Mouse (Mus musculus): ENCODE measurements around the gene 4933430I17Rik.

4933430I17Rik gene

DNA sequence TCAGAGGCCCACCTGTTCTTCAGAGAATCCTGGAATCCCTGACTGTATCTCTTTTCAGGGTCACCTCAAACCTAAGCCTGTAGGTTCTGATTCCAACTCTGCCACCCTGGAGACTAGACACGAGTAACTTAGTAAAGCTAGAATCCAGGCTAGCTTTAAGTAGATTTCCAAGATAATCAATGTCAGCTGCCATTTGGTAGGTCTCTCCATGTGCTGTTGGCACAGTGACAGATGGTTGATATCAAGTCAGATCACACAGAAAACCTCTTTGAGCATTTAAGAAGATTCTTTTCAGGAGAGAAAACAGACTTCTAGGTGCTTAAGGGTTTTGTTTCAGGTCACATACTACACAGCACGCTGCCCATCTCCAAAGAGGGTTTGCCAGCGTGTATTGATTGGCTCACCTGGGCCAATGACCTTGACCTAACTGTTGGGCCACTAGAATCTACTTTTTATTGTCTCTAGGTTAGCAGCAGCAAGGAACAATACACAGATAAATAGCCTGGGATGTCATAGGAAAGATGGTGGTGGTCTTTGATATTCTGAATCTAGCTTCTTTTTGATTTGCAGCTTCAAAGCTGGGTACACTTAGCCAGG, 21.7 kb upstream of the 4933430I17Rik start, which contains the start of gene Hdhd3:
Gene Hdhd3 (minus strand): TSS at position 94 of the 597 bp plus-strand sequence.
- no peak for DNase-seq (ENCODE audit: low spot score in 2 of 2)

DNA sequence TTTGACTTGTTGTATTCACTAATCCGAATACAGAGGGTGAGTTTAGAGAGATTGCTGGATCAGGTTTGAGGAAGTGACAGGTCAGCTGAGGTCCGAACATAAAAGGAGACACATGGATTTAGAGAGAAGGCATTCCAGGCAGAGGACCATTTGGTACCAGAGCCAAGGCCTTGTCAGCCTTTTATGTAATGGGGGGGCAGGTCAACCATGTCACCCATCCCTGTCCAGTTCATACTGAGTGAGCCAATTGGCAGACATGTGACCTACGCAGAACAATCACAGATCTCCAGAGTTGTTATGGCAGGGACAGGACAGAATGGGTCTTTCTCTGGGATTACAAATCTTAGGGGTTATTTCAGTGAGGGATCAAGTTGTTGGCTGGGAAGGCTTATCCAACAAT, 19.2 kb upstream of the 4933430I17Rik start:
- DNase-seq (ENCODE audit: low spot score in 2 of 2), result no peak

DNA sequence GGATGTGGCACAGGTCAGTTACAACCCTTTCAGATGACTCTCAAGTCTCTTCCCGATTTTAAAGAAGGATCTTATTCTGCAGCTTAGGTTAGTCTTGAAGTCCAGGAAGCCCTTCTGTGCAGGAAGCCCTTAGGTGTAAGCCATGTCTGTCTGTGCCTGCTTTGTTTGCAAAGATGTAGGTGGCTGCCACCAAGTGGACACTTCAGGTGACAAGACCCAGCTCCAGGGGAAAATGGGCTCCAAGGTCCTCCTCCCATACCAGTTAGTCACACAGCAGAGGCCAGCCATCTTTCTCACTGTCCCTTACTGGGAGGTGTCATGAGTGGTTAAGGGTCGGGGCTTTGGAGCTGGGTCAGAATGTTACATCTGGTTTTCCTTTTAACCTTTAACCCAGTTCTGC, 18.4 kb upstream of the 4933430I17Rik start:
- peak; percentile 39 to 51 for DNase-seq (ENCODE audit: low spot score in 2 of 2)

DNA sequence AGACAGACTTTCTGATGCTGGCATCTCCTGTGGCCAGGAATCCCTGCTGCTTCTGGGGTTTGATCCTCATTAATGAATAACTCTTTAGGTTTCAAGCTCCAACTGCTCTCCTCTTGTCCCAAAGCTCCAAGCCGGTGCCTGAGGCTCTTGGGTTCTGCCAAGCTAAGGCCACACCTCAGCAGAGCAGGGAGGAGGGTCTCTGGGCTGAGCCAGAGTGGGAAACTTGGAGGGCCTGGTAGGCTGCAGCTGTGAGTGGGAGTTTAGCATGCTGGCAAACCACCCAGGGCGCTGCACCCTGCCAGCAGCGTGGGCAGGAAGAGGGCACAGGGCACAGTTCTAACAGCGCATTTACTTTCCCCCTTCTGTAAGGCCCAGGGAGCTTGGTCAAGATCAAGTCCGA, 16.3 kb upstream of the 4933430I17Rik start:
- DNase-seq (ENCODE audit: low spot score in 2 of 2), result no peak

DNA sequence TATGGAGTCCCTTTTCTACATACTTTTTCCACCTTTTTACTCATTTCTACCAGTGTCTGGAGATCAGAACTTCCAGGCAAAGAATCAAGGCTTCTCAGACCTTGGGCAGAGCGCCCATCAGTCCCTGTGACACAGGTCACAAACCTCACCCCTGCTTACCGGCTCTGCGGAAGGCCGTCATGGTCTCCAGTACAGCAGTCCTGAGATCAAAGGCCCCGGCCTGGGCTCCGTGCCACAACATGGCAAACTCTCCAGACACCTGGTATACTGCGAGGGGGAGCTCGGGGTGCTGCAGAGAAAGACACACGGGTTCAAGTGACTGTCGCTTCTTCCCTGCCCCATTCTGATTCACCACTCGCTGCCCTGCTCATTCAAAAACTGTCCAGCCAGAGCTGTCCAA, 15.2 kb upstream of the 4933430I17Rik start:
- no peak for DNase-seq (ENCODE audit: low spot score in 2 of 2)

DNA sequence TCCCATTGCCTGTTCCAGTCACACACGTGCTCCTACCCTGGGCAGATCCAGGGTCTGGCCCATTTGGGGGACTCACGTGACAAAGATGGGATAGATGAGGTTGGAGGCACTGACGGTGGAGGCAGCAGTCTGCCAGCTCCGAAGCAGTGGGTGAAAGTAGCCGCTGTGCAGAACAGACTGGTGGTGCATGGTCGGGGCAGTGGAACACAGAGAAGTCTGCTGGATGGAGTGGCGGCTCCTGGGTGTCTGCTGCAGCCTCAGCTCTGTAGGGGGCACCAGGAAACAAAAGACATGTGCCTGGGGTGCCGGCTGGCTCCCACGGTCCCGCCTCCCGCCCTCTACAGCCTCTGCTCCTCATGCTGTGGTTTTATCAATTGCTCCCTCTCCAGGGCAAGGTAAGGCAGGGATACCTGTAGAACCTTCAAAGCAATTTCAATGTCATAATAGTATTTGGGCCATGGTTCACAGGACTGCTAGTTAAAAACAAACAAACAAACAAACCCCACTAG, 11.1 kb upstream of the 4933430I17Rik start:
- no peak for DNase-seq (ENCODE audit: low spot score in 2 of 2)

DNA sequence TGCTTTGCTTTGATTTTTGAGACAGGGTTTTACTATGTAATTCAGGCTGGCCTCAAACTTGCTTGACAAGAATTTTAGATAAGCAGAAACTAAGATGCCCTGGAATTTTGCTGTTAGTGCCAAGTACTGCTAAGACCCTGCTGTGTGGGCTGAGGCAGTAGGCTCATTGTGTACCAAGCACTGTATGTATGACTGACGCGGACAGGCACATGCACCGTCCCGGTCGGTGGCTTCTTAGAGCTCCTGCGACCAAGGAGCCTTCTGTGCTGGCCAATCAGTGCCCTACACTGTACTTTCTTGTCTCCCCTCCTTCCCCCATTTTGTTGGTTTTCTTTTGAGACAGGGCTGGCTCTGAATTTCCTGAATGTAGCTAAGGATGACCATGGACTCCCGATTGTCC, 10.2 kb upstream of the 4933430I17Rik start:
- no peak for DNase-seq (ENCODE audit: low spot score in 2 of 2)

DNA sequence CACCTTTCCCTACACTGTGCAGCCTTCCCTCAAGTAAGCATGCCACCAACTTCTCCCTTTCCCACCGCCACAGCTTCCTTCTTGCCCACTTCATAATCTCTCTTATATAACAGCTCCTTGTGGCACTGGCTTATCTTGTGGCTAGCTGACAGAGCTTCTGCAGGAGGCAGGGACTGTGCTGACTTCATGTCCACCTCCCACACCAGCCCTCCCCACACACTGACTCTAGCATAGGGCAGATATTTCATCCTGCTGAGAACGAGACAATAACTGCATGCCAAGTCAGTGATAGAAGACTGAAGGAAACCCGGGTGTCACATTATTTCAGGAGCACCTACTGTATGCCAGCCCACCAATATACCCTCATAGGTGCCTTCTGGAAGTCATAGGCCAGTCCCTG, 9.7 kb upstream of the 4933430I17Rik start:
- no peak for DNase-seq (ENCODE audit: low spot score in 2 of 2)

DNA sequence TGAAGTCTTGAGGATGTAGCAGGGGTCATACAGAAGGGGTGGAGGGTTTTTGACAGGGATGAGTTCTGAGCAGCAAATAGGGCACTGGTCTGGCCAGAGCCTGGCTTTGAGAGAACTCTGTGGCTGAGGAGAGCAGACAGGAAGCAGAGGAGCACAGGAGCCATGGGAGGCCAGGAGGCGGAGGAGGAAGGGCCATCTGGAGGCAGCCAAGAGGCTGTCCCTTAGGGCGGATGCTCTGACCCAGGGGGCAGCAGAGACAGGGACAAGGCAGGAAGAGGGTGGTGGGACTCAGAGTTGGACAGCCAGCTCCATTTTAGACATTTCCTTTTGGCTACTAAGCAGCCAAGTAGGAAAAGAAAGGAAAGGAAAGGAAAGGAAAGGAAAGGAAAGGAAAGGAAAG, 9.1 kb upstream of the 4933430I17Rik start:
- DNase-seq (ENCODE audit: low spot score in 2 of 2), result no peak

DNA sequence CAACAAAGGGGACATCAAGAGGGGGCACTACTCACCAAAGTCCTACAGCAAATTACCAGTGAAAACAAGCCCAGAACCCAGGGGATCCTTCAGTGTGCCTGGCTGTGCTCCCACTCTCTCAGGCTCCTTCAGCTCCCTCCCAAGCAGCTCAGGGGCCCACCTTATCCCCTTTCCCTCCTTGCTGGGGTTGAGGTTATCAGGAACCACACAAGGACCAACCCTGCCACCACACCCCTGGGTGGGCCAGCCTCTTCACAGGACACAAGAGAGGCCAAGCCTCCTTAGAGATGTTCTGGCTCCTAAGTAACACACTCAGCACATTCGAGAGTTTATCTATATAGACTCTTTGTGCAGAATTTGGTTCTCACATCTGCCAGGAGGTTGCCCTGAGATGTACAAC, 8.6 kb upstream of the 4933430I17Rik start:
- no peak for DNase-seq (ENCODE audit: low spot score in 2 of 2)

DNA sequence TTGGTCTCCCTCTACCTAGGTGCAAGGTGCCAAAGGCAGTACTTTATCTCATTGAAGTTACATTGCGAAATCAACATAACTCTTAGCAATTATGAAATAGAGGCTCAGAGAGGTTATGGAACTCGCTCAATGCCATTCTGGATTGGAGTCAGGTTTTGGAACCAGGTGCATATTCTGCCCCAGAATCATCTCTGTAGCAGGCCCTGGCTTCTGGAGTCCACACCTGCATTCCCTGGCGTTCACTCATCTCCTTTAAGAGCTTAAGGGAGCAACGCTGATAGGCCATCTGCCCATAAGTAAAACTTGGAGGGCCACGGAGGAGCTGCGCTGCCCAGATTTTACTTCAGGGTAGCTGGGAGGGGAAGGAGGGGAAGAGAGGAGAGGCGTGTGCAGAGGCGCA, 8.1 kb upstream of the 4933430I17Rik start:
- DNase-seq (ENCODE audit: low spot score in 2 of 2), result no peak

DNA sequence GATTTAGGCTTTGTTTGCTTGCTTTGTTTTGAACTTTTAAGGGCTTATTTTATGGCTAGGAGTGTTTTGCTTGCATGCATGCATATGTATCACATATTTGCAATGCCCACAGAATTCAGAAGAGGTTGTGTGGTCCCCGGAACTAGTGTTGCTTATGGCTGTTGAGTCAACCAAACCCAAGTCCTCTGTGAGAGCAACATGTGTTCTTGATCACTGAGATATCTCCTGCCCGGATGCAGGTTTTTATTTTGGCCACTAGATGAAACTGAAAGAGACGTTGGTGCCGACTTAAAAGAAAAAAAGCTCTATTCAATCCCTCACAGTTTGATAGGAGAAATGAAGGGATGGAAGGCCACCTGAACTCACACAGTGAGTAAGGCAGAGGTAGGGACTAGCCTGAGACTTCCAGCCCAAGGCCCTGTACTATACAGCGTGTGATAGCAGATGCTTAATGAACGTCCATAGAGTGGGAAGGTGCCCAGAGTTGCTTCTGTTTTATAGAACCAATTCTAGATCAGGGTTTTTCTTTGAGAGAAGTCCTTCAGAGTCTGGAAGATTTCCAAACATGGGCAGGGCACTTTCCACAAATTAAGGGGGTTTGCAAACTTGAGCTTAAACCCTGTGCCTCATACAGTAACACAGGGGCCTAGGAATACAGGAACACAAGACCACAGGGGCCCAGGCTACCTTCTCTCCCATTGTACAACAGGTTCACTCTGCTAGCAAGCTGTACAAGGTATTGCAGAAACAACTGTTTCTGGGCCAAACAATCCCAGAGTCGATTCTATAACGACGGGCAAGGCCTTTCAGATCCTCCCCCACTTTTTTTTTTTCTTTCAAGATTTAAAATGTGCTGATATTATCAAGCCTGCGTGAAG, 7.4 kb upstream of the 4933430I17Rik start:
- no peak for DNase-seq (ENCODE audit: low spot score in 2 of 2)

DNA sequence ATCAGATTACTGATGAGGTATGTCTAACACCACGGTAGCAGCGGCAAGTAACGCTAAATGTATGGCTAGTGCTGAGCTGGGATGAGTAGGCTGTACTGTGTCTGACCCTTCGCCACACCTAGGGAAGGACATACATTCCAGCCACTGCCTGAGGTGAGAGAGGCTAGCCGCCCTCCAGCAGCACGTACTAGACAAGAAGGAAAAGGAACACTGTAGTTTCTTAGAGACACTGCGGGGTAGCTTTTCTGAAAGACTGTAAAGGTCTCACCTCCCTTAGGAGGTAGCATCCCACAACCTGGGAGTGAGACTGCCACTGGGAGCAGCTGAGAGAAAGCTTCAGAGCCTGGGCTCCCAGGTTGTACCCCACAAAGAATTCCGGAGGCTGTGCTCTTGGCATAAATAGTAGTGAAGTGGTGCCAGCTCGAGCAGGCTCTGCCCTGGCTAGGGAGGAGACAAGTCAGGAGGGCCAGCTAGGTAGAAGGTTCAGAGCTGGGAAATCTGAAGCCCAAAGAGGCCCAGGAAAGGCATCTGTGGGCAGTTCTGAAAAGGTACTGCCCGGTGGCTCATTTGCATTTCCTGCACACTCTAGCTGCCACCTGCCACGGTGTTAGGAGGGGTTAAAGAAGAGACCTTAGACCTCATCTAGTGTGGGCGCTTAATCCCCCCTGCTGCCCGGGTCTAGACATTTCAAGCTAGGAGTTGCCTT, 6.6 kb upstream of the 4933430I17Rik start:
- peak in 1 of 2 experiments; percentile 18 for DNase-seq (ENCODE audit: low spot score in 2 of 2)

DNA sequence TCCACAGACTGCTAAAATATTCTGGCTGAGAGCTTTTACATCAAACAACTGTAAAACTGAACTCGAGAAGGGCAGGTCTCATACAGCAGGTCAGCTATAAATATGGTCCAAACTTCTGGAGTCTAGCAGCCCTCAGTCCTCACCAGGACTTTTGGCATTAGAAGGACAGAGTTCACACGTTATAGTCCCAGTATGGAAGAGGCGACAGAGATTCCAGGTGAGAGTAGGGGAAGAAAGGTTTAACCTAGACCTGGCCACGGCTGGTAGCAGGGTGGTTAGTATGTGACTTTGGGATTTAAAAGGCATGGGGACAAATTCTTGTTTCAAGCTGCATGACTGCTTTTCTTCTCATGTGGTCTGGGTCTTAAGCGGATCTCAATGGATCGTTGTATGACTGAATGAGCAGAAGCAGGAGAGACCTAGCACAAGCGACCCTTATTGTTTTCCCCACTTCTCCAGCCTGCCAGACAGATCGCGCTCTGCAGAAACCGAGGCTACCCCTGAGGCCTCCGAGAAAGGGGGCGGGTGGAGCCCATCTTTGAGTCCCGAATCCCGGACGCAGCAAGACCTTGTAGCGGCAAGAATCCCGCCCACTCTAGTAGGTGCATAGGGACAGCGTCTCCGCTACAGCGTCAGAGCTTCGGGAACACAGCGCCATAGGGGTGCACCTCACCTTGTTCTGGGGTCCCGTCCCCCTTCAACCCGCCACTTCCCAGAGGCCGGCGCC, 5.9 kb upstream of the 4933430I17Rik start:
- no peak for DNase-seq (ENCODE audit: low spot score in 2 of 2)

DNA sequence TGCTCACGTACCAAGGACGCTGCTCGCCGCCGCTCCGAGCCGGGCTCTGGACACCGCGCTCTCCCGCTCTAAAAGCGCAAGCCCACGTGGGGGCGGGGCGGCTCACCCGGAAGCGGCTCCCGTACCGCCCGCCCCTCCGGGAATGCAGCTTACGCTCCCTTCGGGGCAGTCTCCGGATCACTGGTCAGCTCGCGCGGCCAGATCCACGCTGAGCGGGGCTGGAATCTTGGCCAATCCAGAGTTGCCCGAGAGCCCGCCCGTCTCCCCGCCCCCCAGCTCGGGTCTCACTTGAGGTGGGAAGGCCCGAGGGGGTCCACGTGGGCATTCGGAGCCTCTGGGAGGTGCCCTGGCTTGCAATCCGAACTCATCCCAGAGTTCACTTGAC, 5.3 kb upstream of the 4933430I17Rik start, which contains the start of gene Alad:
Gene Alad (minus strand): TSS at position 70 of the 385 bp plus-strand sequence.
- DNase-seq (ENCODE audit: low spot score in 2 of 2), result peak; percentile 46 to 69

DNA sequence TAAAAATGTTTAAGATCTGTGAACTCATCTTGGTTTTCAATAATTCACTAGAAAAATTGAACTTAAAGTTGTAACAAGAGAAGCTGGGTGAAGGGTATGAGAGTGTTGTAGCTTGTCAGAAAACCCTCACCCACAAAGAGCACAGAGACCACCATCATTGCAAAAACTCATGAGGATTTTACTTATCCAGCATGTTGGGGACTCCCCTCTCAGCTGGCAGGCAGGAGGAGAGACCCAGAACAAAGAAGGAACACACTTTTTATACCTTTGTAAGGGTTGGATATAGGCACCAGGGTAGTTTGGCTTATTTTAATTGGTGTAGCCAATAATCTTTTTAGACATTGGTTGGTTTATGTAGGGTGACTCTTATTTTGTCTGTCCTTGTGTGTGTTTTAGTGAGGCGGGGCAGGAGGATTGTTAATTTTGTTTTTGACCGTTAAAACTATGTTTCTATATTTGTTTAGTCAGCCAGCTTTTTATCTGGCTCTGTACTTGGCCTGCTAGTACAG, 4.2 kb upstream of the 4933430I17Rik start:
- DNase-seq (ENCODE audit: low spot score in 2 of 2), result no peak

DNA sequence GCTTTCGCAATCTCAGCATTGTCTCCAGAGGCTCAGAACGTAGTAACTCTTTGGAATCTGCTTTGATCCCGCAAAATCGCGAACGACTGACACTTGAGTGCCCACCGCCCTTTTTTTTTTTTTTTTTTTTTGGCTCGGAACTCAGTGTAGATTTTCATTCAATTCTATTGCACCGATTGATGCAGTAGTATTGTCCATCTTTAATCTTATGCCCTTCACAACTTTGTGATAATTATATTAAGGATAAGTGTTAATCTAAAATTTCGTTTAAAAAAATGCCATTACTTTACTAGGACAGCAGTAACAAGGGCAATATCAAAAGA, 281 bp downstream of the 4933430I17Rik start:
- DNase-seq (ENCODE audit: low spot score in 2 of 2), result no peak

DNA sequence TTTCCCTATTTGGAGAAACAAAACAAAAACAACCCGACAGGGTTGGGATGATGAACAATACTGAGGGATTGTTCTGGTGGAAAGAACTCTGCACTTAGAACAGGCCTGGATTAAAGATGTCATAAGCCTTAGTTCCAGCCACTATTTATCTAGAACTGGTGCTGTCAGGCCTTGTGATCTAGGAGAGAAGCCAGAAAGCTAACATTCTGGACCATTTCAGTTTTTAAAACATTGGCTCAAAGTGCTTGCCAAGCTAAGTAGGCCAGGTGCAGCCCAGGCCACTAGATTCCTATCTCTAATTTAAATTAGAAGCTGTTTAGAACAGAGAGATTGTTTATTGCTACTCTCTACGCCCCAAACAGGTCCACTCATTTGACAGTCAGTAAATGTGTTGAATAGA, 1.1 kb downstream of the 4933430I17Rik start:
- no peak for DNase-seq (ENCODE audit: low spot score in 2 of 2)

DNA sequence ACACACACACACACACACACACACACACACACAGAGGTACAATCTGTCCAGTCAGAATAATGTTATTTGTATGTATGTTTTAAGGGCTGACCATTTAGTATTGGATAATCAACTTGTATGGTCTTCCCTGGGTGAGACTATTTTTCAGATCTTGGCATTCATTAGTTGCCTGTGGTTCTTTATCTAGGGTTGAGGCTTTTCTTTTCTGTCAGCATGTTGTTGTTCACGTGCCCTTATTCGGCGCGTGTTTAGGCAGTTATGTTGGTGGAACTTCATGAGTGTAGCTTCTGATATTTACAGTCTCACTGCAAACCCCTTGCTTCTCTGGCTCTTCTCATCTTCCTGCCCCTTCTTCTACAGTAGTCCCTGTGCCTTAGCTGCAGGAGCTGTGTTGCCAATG, 2.5 kb downstream of the 4933430I17Rik start:
- DNase-seq (ENCODE audit: low spot score in 2 of 2), result no peak

DNA sequence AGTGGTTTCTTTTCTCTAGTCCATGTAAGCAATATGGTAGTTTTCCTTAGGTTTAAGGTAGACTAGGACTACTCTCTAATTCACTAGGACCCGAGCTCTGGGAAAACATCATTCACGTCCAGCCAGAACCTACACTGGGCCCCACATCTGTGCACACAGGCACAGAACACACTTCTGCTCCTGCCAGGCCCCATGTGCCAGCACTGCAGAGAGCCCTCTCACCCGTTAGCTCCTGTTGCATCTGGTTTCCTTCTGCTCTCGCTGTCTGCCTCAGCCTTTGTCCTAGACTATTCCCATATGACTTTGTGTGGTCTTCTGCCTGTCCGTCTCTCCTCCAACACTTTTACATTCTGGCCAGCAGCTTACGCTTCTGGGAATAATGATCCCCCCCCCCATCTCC, 8.6 kb downstream of the 4933430I17Rik start:
- DNase-seq (ENCODE audit: low spot score in 2 of 2), result no peak

DNA sequence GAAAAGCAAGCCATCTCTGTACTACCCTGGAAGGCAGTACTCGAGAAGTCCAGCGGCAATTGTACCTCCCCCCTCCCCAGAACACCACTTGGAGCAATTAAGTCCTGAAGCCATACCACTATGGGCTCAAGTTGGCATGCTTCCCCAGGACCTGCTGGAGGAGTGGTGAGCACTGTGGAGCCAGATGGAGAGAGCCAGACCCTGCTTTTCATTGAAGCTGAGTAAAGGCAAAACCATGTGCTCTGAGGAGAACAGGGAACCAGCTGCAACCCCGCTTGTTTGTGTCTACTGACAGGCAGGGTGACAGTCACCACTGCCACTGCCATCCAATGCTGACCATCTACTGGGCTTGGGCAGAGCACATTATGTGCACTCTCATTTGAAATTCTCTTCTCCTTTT, 16.6 kb downstream of the 4933430I17Rik start:
- DNase-seq (ENCODE audit: low spot score in 2 of 2), result no peak

DNA sequence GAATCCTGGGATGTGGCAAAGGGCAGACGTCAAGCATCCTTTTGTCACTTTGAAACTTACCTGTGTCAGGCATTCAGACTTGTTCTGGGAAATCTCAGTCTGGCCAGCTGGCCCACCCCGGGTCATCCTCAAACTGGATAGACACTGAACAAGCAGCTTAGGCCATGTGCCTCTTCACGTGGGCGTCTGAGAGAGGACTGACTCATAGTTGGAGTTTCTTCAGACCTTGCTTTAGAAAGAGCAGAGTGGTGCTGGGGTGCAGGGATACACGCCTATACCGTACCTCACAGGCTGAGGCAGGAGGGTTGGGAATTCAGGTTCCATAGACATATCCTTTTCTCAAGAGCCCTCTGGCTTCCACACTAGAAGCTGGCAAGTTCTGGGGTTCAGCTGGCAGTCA, 18.6 kb downstream of the 4933430I17Rik start:
- no peak for DNase-seq (ENCODE audit: low spot score in 2 of 2)

Data from thymus, postnatal 10 days (tissue).